Mouse (Mus musculus): ENCODE results near the gene Gm44511. TPM values are rescaled to one million over a fixed set of nuclear protein-coding genes. Genes with fewer than 3 reads are reported as not detected.
"Not testable (repeated sequence)": the region's sequence is repeated elsewhere in the genome, so short reads cannot be mapped to it uniquely, and the experiment has no call there.

Gm44511 gene
- total RNA-seq, 2 experiments from 2014 or later = not detected

DNA sequence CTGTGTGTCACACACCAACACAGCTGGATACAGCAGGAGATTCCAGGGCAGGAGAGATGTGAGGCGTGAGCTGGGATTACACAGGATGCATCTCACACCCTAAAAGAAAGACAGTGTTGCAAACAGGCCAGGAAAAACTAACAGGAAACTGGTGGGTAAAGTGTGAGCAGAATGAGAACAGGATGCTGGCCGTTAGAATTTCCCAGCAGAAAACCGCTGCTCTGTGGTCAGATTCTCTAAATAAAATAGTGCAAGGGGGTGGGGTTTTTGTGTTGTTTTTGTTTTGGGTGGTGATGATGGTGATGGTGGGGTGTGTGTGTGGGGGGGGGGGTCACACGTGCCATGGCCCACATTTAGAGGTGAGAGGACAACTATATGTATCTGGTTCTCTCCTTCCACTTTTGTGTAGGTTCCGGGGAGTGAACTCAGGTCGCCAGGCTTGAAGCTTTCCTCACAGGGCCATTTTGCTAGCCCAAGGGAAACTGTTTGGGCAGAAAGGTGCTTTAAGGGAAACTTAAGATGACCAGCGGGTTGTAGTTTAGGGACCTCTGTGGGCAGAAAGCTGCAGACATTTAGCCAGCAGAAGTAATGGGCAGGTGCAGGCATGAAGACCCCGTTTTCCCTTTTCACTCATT, 29.7 kb downstream of the Gm44511 start:
- Histone ChIP-seq H3K27ac (no peak overlapping the region), H3K4me3 (no peak overlapping the region)
- DNase-seq = no peak
- TF ChIP-seq CTCF (IDR thresholded peaks at IDR 0.05) = no peak
- intact Hi-C loops (cut with DNase I) = no loop called here

DNA sequence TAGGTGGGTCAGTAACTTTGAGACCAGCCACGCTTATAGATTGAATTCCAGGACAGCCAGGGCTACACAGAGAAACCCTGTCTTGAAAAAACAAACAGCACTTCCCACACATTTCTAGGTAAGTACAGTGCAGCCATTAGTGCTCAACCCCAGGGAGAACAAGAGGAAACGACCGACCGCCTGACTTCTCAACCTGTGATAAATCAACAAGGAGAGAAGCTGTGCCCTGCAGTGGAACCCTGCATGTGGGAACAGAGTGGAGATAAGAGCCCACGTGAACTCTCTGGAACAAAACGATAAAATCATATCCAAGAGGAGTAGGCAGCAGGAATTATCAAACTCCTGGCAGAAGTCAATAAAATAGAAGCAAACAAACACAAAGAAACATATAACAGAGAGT, 32.4 kb downstream of the Gm44511 start:
- Histone ChIP-seq H3K4me3 (no peak overlapping the region), H3K27ac (no peak overlapping the region)
- DNase-seq = no peak
- TF ChIP-seq CTCF (IDR thresholded peaks at IDR 0.05) = no peak
- intact Hi-C loops (cut with DNase I) = no loop called here

DNA sequence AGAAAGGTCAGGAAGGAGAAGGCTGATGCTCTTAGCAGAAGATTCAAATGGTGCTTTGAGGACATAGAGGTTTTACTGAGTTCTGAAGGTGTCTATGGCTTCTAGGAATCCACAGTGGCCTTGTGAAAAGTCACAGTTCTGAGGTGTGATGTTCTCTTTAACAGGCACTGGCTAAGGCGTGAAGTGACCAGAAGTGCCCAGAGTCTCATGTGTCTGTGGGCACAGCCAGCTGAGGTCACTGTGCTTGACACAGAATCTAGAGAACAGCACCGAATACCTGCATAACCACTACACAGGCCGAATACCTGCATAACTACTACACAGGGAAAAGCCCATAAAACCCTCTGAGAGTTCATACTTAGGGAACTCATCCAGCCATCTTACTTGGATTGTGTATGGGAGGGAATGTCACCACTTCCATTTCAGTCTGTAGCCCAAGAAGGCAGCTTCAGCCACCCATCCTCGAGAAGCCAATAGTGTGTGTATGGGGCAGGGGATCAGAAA, 35.6 kb downstream of the Gm44511 start:
- H3K4me3 ChIP-seq; intact Hi-C loops (cut with DNase I); H3K27ac ChIP-seq; DNase-seq: not testable (repeated sequence)

DNA sequence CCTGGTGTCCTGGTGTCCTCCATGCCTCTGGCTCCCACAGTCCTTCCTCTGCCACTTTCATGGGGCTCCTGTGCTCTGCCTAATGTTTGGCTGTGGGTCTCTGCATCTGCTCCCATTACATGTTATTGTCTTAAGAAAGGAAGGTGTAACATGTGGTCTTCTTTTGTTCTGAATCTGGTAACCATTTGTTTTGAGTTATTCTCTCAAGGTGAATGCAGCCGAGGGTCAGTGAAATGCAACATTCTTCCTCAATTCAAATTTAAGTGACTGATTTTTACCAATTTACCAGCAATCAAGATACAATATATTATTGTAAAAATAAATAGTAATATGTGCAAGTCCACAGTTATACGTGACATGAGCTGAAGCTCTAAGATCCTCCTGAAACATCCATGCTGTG, 37.0 kb downstream of the Gm44511 start, which contains the start of gene Klrb1c:
TSS of gene Klrb1c (minus strand) at position 101 of the 400 bp plus-strand sequence.
- no peak for TF ChIP-seq CTCF (IDR thresholded peaks at IDR 0.05)
- intact Hi-C loops (cut with DNase I) = no loop called here
- no peak within 1 kb of the TSS for H3K4me3 ChIP-seq
- no peak within 1 kb of the TSS for H3K27ac ChIP-seq
- DNase-seq = no peak

DNA sequence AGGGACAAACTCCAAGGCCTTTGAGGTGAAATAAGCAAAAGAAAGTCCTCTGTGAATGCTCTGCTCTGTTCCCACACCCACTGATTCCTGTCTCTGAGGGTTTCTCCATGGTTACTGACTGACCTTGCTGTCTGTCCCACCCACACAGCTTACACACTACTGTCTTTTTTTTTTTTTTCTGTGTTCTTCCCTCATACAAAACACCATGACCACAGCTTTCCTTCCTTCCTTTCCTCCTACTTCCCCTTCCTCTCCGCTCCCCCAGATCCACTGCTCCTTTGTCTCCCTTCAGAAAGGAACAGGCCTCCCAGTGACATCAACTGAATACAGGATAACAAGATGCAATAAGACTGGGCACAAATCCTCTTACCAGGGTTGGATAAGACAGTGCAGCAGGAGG, 37.6 kb downstream of the Gm44511 start:
- TF ChIP-seq CTCF (IDR thresholded peaks at IDR 0.05) = no peak
- intact Hi-C loops (cut with DNase I) = no loop called here
- Histone ChIP-seq H3K27ac (no peak overlapping the region), H3K4me3 (no peak overlapping the region)
- DNase-seq = no peak

DNA sequence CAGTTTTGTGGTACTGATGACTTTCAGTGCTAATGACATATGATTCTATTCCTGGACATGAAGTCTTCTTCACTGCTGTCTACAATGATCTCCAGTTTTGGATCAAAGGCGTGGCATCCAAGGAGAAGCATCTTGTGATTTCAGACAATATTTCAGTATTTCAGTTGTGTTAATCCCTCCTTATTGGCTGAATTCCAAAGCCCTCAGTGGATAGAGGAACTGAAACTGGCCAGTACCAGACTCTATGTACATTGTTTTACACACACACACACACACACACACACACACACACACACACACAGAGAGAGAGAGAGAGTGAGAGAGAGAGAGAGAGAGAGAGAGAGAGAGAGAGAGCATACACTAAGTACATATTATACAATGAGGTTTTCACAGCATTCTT, 39.7 kb downstream of the Gm44511 start:
- DNase-seq; H3K4me3 ChIP-seq; H3K27ac ChIP-seq; intact Hi-C loops (cut with DNase I): not testable (repeated sequence)

DNA sequence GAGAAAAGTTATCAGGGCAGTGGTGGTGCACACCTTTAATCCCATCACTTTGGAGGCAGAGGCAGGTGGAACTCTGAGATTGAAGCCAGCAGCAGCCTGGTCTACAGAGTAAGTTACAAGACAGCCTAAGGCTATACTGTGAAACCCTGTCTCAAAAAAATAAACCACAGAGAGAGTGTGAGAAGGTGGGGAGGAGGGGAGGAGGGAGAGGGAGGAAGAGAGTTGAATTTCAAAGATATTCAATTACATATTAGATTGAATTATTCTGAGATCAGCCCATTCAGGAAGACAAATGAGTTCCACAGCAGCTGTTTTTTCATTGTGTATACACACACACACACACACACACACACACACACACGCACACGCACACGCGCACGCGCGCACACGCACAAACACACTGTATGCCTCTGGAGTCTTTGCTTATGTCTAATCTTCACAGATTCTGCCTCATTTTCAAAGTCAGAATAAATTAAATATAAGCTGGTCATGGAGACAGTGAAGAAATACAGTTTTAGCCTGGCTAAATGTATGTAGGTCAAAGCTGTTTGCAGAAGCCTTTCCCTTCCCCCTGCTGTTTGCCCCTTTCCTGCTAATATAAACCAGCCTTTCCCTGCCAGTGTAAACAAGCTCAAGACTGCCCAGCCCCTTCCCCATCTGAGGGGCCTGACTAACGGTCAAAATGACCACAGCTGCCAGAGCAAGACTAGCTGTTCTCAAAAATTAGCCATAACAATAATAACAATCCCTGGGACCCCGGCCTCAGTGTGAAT, 56.4 kb downstream of the Gm44511 start:
- TF ChIP-seq CTCF (IDR thresholded peaks at IDR 0.05) = no peak
- no peak for DNase-seq
- intact Hi-C loops (cut with DNase I) = no loop called here

DNA sequence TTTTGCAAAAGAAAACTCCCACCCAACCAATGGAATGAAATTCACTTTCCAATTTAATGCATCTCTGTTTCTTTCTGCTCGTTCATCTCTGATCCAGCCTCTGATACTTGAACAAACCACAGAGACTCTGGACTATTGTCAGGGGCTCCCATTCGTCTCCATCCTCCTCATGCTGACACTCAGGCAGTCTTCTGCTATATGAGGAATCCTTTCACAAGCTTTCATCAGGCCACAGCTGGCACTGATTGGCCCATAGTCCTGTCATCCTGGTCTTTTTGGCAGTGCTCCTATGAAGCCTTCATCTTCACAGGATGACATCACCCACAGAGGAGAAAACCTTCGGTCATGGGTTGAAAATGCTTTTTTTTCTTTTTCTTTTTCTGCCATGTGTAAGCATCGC, 58.1 kb downstream of the Gm44511 start:
- H3K27ac ChIP-seq = no peak overlapping the region
- DNase-seq = no peak
- no peak for TF ChIP-seq CTCF (IDR thresholded peaks at IDR 0.05)
- no peak overlapping the region for H3K4me3 ChIP-seq
- intact Hi-C loops (cut with DNase I) = no loop called here

More for the DNA sequence above, 56.4 kb downstream of the Gm44511 start:
- Histone ChIP-seq H3K4me3 (no peak overlapping the region), H3K27ac (no peak overlapping the region)

DNA sequence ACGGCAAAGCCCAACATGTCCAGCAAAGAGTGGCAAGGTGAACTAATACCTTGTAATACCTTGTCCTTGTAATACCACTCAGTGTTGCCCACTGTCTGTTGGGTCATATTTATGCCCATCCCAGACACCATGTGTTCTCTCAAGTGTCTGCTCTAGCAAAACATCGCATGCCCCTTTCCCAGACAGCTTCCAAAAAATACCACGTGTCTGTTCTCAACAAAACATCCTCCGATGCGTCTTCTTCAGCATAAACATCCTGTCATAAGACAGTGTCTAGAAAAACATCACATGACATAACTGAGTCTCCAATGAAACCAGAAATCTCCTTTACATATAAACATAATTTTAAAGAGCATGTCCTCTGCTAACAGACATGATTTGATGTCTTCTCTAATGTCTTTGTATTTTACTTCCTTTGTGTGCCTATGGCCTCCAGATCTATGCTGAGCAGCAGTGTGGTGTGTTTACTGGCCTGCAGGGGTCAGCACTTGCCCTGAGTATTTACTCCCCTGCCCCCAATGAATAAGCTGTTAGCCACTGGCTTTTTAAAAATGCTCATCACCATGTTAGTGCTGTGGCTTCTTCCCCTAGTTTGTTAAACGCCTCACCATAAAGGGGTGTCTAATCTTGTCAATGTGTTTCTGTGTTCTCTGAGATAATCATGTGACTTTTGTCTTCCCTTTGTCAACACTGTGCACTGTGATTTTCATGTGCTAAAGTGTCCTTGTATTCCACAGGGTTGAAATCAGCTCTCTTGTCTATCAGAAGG, 59.4 kb downstream of the Gm44511 start:
- H3K4me3 ChIP-seq; H3K27ac ChIP-seq; intact Hi-C loops (cut with DNase I): not testable (repeated sequence)
- peak; percentile 37 for DNase-seq
- peak; percentile 57 for TF ChIP-seq CTCF (IDR thresholded peaks at IDR 0.05)

DNA sequence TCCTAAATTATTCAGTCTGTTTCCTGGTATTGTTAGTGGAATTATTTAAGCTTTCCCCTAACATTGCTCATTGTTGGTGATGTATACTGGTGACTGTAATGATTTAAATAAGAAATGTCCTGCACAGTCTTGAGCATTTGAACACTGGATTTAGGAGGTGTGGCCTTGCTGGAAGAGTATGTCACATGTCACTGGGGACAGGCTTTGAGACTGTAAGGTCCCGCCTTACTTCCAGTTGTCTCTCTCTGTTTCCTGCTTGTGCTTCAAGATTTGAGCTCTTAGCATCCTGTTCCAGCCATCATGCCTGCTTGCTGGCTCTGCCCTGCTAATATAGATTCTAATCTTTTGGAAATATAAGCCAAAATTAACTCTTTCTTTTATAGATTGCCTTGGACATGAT, 60.9 kb downstream of the Gm44511 start:
- TF ChIP-seq CTCF (IDR thresholded peaks at IDR 0.05) = no peak
- intact Hi-C loops (cut with DNase I) = no loop called here
- H3K27ac ChIP-seq = no peak overlapping the region
- no peak for DNase-seq
- no peak overlapping the region for H3K4me3 ChIP-seq

DNA sequence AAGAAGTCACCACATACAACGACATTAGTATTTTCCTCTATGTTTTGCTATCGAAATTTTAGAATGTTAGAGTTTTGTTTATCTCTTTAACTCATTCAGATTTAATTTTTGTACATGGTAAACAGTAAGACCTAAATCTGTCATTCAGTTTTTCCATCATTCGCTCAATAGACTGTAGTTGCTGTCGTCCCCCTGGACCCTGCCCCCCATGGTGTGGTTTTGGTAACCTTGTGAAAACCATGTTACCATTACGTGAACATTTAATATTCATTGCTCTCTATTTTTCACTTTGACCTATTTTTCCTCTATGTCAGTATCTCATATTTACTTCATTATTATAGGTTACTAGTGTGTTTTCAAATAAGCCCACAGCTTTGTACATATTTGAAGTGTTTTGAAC, 61.5 kb downstream of the Gm44511 start:
- TF ChIP-seq CTCF (IDR thresholded peaks at IDR 0.05) = no peak
- no peak for DNase-seq

DNA sequence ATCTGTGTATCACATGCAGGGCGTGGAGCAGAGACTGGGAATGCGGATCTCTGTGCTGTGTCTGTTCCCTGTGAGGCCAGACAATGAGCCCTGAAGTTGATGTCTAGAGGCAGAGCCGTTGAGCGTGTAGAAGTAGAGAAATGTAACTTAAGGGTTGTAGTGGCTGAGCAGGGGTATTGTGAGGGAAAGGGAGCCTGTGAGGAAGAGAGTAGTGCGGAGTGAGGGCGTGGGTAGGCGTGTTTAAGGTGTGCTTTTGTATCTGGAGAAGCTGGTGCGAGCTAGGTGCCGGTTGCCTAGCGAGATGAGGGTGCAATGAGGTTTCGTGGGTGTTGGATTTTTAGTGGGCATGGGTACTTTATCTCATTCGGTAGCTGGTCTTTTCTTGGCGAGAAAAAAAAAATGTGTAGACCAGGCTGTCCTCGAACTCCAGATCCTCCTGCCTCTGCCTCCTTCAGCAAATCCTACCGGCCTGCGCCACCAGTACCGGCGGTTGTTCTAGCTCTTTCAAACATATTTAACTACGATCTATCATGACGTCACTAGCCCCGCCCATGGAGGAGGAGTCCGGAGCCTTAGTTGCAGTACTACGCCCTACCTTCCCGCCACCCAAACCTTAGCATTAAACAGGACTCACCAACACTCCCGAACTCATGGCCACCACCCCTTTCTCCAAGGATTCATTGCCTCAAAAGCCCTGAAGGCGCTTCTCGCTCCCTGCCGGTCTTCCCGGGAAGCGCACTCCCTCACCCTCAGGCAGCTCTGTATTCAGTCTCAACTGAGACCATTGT, 62.2 kb downstream of the Gm44511 start:
- Histone ChIP-seq H3K4me3 (peak overlapping the region; percentile 71), H3K27ac (peak overlapping the region; percentile 68)
- intact Hi-C loops (cut with DNase I) = loop anchor here (1.0 to 5.0 kb wide), 3 partner anchors 38 to 768 kb away; partner anchors contain the start of gene Gabarapl1
- DNase-seq = peak; percentile 93
- TF ChIP-seq CTCF (IDR thresholded peaks at IDR 0.05) = peak; percentile 84

More for the DNA sequence above, 61.5 kb downstream of the Gm44511 start:
- intact Hi-C loops (cut with DNase I) = loop anchor here (1.0 to 5.0 kb wide), 3 partner anchors 38 to 768 kb away; partner anchors contain the start of gene Gabarapl1
- Histone ChIP-seq H3K27ac (peak overlapping the region; percentile 68), H3K4me3 (peak overlapping the region; percentile 71)

DNA sequence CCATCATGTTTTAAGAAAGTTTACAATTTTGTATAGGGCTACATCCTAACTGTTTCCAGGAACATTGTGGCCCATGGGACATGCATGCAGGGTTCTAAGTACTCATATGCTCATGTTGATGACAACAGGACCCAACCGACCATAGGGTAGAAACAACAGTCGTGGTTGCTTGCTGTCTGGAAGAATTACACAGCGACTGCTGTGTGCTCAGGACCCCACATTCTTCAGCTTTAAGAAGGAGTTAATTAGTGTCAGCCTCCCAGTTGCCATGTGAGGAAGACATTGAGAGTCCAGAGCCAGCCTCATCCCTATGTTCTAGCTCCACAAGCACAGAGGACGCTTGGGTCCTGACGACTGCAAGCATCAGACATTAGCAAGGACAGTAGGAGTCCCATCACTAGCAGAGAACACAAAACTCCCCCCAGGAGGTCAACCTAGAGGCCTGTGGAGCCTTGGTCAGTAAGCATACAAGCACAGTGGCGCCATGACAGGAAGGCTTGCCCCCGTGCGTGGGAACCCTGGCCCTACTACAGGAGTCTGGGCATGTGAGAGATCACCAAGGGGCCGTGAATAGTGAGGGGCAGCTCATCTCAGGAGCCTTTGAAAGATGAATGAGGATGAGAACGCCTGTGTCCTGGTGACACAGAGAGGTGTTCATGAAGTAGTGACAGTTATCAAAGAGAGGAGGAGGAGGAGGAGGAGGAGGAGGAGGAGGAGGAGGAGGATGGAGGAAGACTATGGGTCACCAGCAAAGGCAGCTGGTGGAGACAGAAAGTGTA, 63.0 kb downstream of the Gm44511 start:
- not testable (repeated sequence) for DNase-seq, H3K27ac ChIP-seq
- H3K4me3 ChIP-seq = peak overlapping the region; percentile 71
- intact Hi-C loops (cut with DNase I) = loop anchor here (5.0 kb wide), 1 partner anchor 769 kb away; the partner anchor contains the start of gene Gabarapl1

All from gastrocnemius, adult 2 months (tissue).